Comparison of ENCODE assay signal across 20 mouse cellular contexts in genomic region chr2:6983902-6984301, GRCm38 (mm10).
"Had no signal": no experiment of that assay in that cellular context is flagged by ENCODE, and none has a peak within 500 bp of the region (broad histone marks: within the 10 kb centered on the region; RNA-seq: fewer than 3 reads in every experiment).

No protein-coding gene starts in this region.

- H3K9ac ChIP-seq: liver, postnatal 0 days; lung, embryonic 15.5 days; midbrain, embryonic 13.5 days; midbrain, embryonic 15.5 days; neural tube, embryonic 12.5 days had no signal

- H3K4me1 ChIP-seq: lung, embryonic 15.5 days; megakaryocyte, embryonic 14.5 days; midbrain, embryonic 13.5 days; midbrain, embryonic 15.5 days; neural tube, embryonic 12.5 days had no signal

- ATAC-seq: liver, postnatal 0 days; lung, postnatal 0 days; midbrain, embryonic 13.5 days; midbrain, embryonic 15.5 days had no signal

- H3K27me3 ChIP-seq: lung, embryonic 15.5 days; megakaryocyte, embryonic 14.5 days; midbrain, embryonic 13.5 days; midbrain, embryonic 15.5 days; neural tube, embryonic 12.5 days had no signal

- H3K27ac ChIP-seq: lung, embryonic 15.5 days; macrophage; midbrain, embryonic 13.5 days; midbrain, embryonic 15.5 days; neural tube, embryonic 12.5 days had no signal

- H3K4me2 ChIP-seq: lung, embryonic 15.5 days; midbrain, embryonic 11.5 days; midbrain, embryonic 13.5 days; midbrain, embryonic 15.5 days; neural tube, embryonic 12.5 days had no signal

- H3K4me3 ChIP-seq: lung, embryonic 15.5 days; megakaryocyte, embryonic 14.5 days; midbrain, embryonic 13.5 days; midbrain, embryonic 15.5 days; neural tube, embryonic 12.5 days had no signal

- H3K9me3 ChIP-seq: lung, embryonic 15.5 days; megakaryocyte, embryonic 14.5 days; midbrain, embryonic 13.5 days; midbrain, embryonic 15.5 days; neural tube, embryonic 12.5 days had no signal

- H3K36me3 ChIP-seq: lung, embryonic 15.5 days; midbrain, embryonic 13.5 days; midbrain, embryonic 15.5 days; neural tube, embryonic 12.5 days had no signal

- DNase-seq: liver, postnatal 0 days; lung, adult 2 months; lung, postnatal 14 days; lung, postnatal 36 days; retina, postnatal 1 day; right cerebral cortex, adult 18-20 months; right cerebral cortex, postnatal 25 days; right cerebral cortex, postnatal 4 days; spleen, adult 18-20 months; thymus, adult 18-20 months; thymus, postnatal 25 days; thymus, postnatal 4 days had no signal
